Mouse (Mus musculus) CH12.LX (cell line): Measurements from ENCODE around the gene Dpp10. TPM values are rescaled to one million over a fixed set of nuclear protein-coding genes. Genes with fewer than 3 reads are reported as not detected.

Experiments used
- DNase-seq: peaks from one replicate; pipeline ENCODE4 v3.0.0-alpha.2; 2013; ENCODE audit errors: extremely low read depth
- H3K27ac ChIP-seq: 2 replicates; pipeline ENCODE4 v1.5.1; 2012; ENCODE audit warnings: low read depth, mild to moderate bottlenecking, control low read depth, moderate library complexity; ENCODE audit not compliant: insufficient read depth
- H3K27me3 ChIP-seq: replicated peaks from 2 replicates; pipeline ENCODE3; 2012; ENCODE audit warnings: inconsistent platforms
- H3K36me3 ChIP-seq, 2 experiments: replicated peaks in 1 of 2; 2 replicates each; pipeline versions ENCODE3 to v1.6.1; 2012; ENCODE audit warnings: inconsistent platforms in 1 of 2, low read length in 1 of 2, mild to moderate bottlenecking in 1 of 2, mixed read lengths in 1 of 2, moderate library complexity in 1 of 2; ENCODE audit not compliant: control insufficient read depth in 1 of 2, insufficient read depth in 1 of 2
- H3K4me1 ChIP-seq, 2 experiments: 2 replicates each; pipeline ENCODE4 v1.6.1; 2012; ENCODE audit warnings: inconsistent platforms in 1 of 2, moderate library complexity in 1 of 2; ENCODE audit not compliant: insufficient read depth in 2 of 2, control insufficient read depth in 1 of 2
- H3K4me2 ChIP-seq: 2 replicates; pipeline ENCODE4 v1.6.1; 2012; ENCODE audit warnings: low read depth, mild to moderate bottlenecking, control low read depth; ENCODE audit not compliant: poor library complexity, insufficient read depth, severe bottlenecking
- H3K4me3 ChIP-seq, 3 experiments: fragments of 150-350 bp in 1 of 3; sonication (generic) in 1 of 3; replicated peaks in 1 of 3; 2 replicates each; pipeline versions ENCODE3 to v1.5.1; 2011 to 2012; ENCODE audit warnings: low read depth in 2 of 3, low read length in 2 of 3, mild to moderate bottlenecking in 2 of 3, moderate library complexity in 2 of 3, control low read depth in 1 of 3, improper control_type of control experiment in 1 of 3, inconsistent platforms in 1 of 3, mixed read lengths in 1 of 3; ENCODE audit not compliant: poor library complexity in 1 of 3
- H3K79me2 ChIP-seq: replicated peaks from 2 replicates; pipeline ENCODE4 v1.6.1; 2012; ENCODE audit warnings: mild to moderate bottlenecking, moderate library complexity; ENCODE audit not compliant: control insufficient read depth, poor library complexity, insufficient read depth, severe bottlenecking; ENCODE audit errors: extremely low read depth
- H3K9ac ChIP-seq: 2 replicates; pipeline ENCODE4 v1.6.1; 2012; ENCODE audit warnings: low read depth, mild to moderate bottlenecking, control low read depth, moderate library complexity; ENCODE audit not compliant: insufficient read depth
- H3K9me3 ChIP-seq: replicated peaks from 2 replicates; pipeline ENCODE3; 2012; ENCODE audit warnings: low read length, inconsistent platforms, mixed read lengths
- BHLHE40 ChIP-seq: IDR thresholded peaks from 2 replicates; pipeline ENCODE4 v1.6.1; 2011; ENCODE audit warnings: mild to moderate bottlenecking, low read depth, low read length, improper control_type of control experiment
- CHD2 ChIP-seq: IDR thresholded peaks from 2 replicates; pipeline ENCODE4 v1.6.1; 2011; ENCODE audit warnings: low read length, improper control_type of control experiment
- CTCF ChIP-seq, 2 experiments: IDR thresholded peaks in 1 of 2; conservative IDR thresholded peaks in 1 of 2; 2 replicates each; pipeline ENCODE4 v1.5.1; 2011 to 2012; ENCODE audit warnings: low read depth in 2 of 2, low read length in 2 of 2, improper control_type of control experiment in 1 of 2, inconsistent platforms in 1 of 2, mild to moderate bottlenecking in 1 of 2, moderate library complexity in 1 of 2
- E2F4 ChIP-seq: IDR thresholded peaks from 2 replicates; pipeline ENCODE4 v1.6.1; 2011; ENCODE audit warnings: low read depth, low read length, improper control_type of control experiment; ENCODE audit not compliant: insufficient replicate concordance
- ELF1 ChIP-seq: IDR thresholded peaks from 2 replicates; pipeline ENCODE4 v1.6.1; 2014; ENCODE audit warnings: low read depth, mild to moderate bottlenecking, inconsistent platforms, low read length, improper control_type of control experiment
- ETS1 ChIP-seq: conservative IDR thresholded peaks from 2 replicates; pipeline ENCODE4 v1.6.1; 2012; ENCODE audit warnings: low read depth, mild to moderate bottlenecking, inconsistent platforms, low read length, improper control_type of control experiment, moderate library complexity
- GABPA ChIP-seq: IDR thresholded peaks from 2 replicates; pipeline ENCODE4 v1.6.1; 2012; ENCODE audit warnings: low read depth, low read length, improper control_type of control experiment, inconsistent platforms; ENCODE audit not compliant: insufficient replicate concordance
- IRF4 ChIP-seq: IDR thresholded peaks from 2 replicates; pipeline ENCODE4 v1.6.1; 2014; ENCODE audit warnings: low read depth, mild to moderate bottlenecking, inconsistent platforms, low read length, improper control_type of control experiment
- JUN ChIP-seq: IDR thresholded peaks from 2 replicates; pipeline ENCODE4 v1.6.1; 2011; ENCODE audit warnings: low read depth, mild to moderate bottlenecking, low read length, improper control_type of control experiment, moderate library complexity; ENCODE audit not compliant: insufficient read depth
- JUND ChIP-seq: conservative IDR thresholded peaks from 2 replicates; pipeline ENCODE4 v1.6.1; 2011; ENCODE audit warnings: low read depth, low read length, improper control_type of control experiment
- MAFK ChIP-seq: IDR thresholded peaks from 2 replicates; pipeline ENCODE4 v1.6.1; 2011; ENCODE audit warnings: low read length, improper control_type of control experiment; ENCODE audit not compliant: insufficient replicate concordance
- MAX ChIP-seq: IDR thresholded peaks from 2 replicates; pipeline ENCODE4 v1.6.1; 2011; ENCODE audit warnings: low read length, improper control_type of control experiment
- MAZ ChIP-seq: IDR thresholded peaks from 2 replicates; pipeline ENCODE4 v1.6.1; 2012; ENCODE audit warnings: low read depth, mild to moderate bottlenecking, inconsistent platforms, low read length, improper control_type of control experiment, moderate library complexity
- POLR2AphosphoS2 ChIP-seq: IDR thresholded peaks from 2 replicates; pipeline ENCODE4 v1.6.1; 2011; ENCODE audit warnings: low read depth, low read length, improper control_type of control experiment
- RAD21 ChIP-seq: IDR thresholded peaks from 2 replicates; pipeline ENCODE4 v1.6.1; 2011; ENCODE audit warnings: low read depth, mild to moderate bottlenecking, low read length, improper control_type of control experiment, moderate library complexity
- SMC3 ChIP-seq: IDR thresholded peaks from 2 replicates; pipeline ENCODE4 v1.6.1; 2011; ENCODE audit warnings: low read depth, low read length, improper control_type of control experiment
- USF1 ChIP-seq: IDR thresholded peaks from 2 replicates; pipeline ENCODE4 v1.6.1; 2014; ENCODE audit warnings: low read depth, mild to moderate bottlenecking, inconsistent platforms, low read length, improper control_type of control experiment
- ZC3H11A ChIP-seq: IDR thresholded peaks from 2 replicates; pipeline ENCODE4 v1.6.1; 2012; ENCODE audit warnings: low read depth, mild to moderate bottlenecking, inconsistent platforms, low read length, improper control_type of control experiment
- ZNF384 ChIP-seq: IDR thresholded peaks from 2 replicates; pipeline ENCODE4 v1.6.1; 2012; ENCODE audit warnings: low read depth, low read length, improper control_type of control experiment, inconsistent platforms
- dilution Hi-C: fragments of 300-500 bp; cut with MboI; formaldehyde crosslinking; loops from 2 replicates; pipeline ENCODE4 v1.14.3; 2020; ENCODE audit warnings: low sequenced_read_pairs; ENCODE audit not compliant: extremely low pct_unique_long_range_greater_than_20kb, extremely low pct_ligation_motif_present
- in situ Hi-C: fragments of 300-500 bp; cut with MboI; formaldehyde crosslinking; loops from 3 replicates; pipeline ENCODE4 v1.14.3; 2019; ENCODE audit warnings: low sequenced_read_pairs, low pct_ligation_motif_present, low pct_unique_long_range_greater_than_20kb, mixed read lengths
- polyA plus RNA-seq: library from polyadenylated mRNA; unstranded; fragments of >175 nt; gene quantifications from 2 replicates; pipeline ENCODE4 v1.2.1, GENCODE M21; 2012; ENCODE audit warnings: low read depth; ENCODE audit not compliant: insufficient read length
- total RNA-seq, 2 experiments: library from RNA; depleted of rRNA; stranded (reverse); fragments of 300-350 nt in 1 of 2; fragments of >200 nt in 1 of 2; gene quantifications; 2 replicates each; pipeline ENCODE4 v1.2.3; 2012 to 2014

The Dpp10 gene
- total and polyA plus RNA-seq, 3 experiments: 0.01 TPM; not detected in 2

DNA sequence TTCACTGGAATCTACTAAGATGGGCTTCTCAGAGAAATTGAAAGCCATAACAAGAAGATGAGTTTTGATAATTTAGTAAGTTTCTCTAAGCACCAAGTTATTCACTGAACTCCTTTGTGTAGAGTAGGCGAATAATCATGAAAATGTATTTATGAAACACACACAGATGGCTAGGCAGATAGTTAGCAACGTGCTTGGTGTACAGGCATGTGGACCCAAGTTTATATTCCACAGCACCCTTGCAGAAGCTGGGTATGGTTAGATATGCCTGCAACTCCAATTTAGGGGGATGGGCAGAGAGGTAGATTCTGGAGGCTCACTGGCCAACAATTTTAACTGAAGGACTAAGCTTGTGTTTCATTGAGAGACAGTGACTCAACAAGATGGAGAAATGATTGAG, 13.4 kb downstream of the Dpp10 start:
- no peak for DNase-seq
- in situ Hi-C loops: no loop called here
- Histone ChIP-seq H3K9me3 (peaks cover 35% of the 10 kb centered on the region), H3K27ac (no peak overlapping the region), H3K36me3 (no peaks in the 10 kb centered on the region), H3K79me2 (no peaks in the 10 kb centered on the region), H3K4me3 (no peak overlapping the region)
- no peak for TF ChIP-seq IRF4
- no peak for TF ChIP-seq MAFK
- TF ChIP-seq, all 38 proteins: peak for 0
- Histone ChIP-seq H3K4me1 (no peaks in the 10 kb centered on the region), H3K27me3 (no peaks in the 10 kb centered on the region), H3K4me2 (no peak overlapping the region), H3K9ac (no peak overlapping the region)
- dilution Hi-C loops: no loop called here

- in situ Hi-C loops: no loop called here
- Histone ChIP-seq H3K4me3 (no peak overlapping the region), H3K36me3 (no peaks in the 10 kb centered on the region), H3K27ac (no peak overlapping the region), H3K4me1 (no peaks in the 10 kb centered on the region), H3K27me3 (no peaks in the 10 kb centered on the region), H3K9ac (no peak overlapping the region), H3K4me2 (no peak overlapping the region), H3K79me2 (no peaks in the 10 kb centered on the region), H3K9me3 (peaks cover 34% of the 10 kb centered on the region)
- dilution Hi-C loops: no loop called here
- no peak for DNase-seq
- TF ChIP-seq MAFK (no peak), SMC3 (no peak), E2F4 (no peak), MAZ (no peak), POLR2AphosphoS2 (no peak), USF1 (no peak), JUND (no peak), ETS1 (no peak)
Observed at GRCm38 (mm10) chr1:124002797-124003196, 42.6 kb downstream of the Dpp10 start.

DNA sequence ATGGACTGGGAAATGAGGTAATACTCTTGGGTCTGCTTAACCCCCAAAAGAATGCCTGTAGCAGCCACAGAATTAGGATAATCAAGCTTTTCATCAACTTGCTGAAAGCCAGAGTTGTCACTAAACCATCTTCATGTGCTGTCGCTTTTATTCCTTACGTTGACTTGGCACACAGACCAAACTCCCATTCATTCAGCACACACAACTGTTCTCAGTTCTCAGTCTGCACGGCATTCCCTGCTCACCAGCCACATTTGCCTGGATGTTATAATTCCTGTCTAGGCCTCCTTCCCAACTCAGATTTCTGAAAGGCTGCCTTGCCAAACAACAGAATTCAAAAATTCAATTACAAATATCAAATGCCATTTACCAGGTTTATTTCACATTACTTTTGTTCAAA, 49.6 kb downstream of the Dpp10 start:
- H3K27ac ChIP-seq: no peak overlapping the region
- no peak overlapping the region for H3K4me2 ChIP-seq
- DNase-seq: no peak
- no peak overlapping the region for H3K9ac ChIP-seq
- TF ChIP-seq CHD2 (no peak), SMC3 (no peak), JUND (no peak), ZC3H11A (no peak), BHLHE40 (no peak), RAD21 (no peak), MAFK (no peak), ELF1 (no peak), MAX (no peak), ETS1 (no peak), ZNF384 (no peak), JUN (no peak), CTCF (conservative IDR thresholded peaks at IDR 0.05 in 1 of 2, IDR thresholded peaks at IDR 0.05 in 1 of 2; ENCODE audit: low read depth in 2 of 2, low read length in 2 of 2) (no peak), GABPA (no peak)
- dilution Hi-C loops: no loop called here
- no peaks in the 10 kb centered on the region for H3K4me1 ChIP-seq
- peaks cover 38% of the 10 kb centered on the region for H3K9me3 ChIP-seq
- no peaks in the 10 kb centered on the region for H3K27me3 ChIP-seq
- no peaks in the 10 kb centered on the region for H3K79me2 ChIP-seq
- H3K4me3 ChIP-seq: no peak overlapping the region
- in situ Hi-C loops: no loop called here
- no peaks in the 10 kb centered on the region for H3K36me3 ChIP-seq
